Mouse (Mus musculus) ES-CJ7 (cell line): ENCODE measurements around the gene 5730596B20Rik.
A peak's percentile ranks its signal among the peaks of the same experiment; 100 is the strongest.

Experiments
- DNase-seq: peaks from one replicate; pipeline ENCODE4 v3.0.0; 2011; ENCODE audit warnings: low read depth, low spot score

The 5730596B20Rik gene

GRCm38 (mm10) chr6:52197271-52197670 is 20.0 kb downstream of the 5730596B20Rik start:
- peak; percentile 90 for DNase-seq

- no peak for DNase-seq
Measured at GRCm38 (mm10) chr6:52200073-52200750, 22.9 kb downstream of the 5730596B20Rik start.

GRCm38 (mm10) chr6:52200751-52201250 is 23.5 kb downstream of the 5730596B20Rik start:
- no peak for DNase-seq

GRCm38 (mm10) chr6:52201269-52201668 is 24.0 kb downstream of the 5730596B20Rik start:
- DNase-seq, result no peak

GRCm38 (mm10) chr6:52202362-52203120 is 25.2 kb downstream of the 5730596B20Rik start:
- peak; percentile 70 for DNase-seq

- peak; percentile 58 for DNase-seq
Measured at GRCm38 (mm10) chr6:52203121-52203370, 25.7 kb downstream of the 5730596B20Rik start.

- peak; percentile 86 for DNase-seq
Measured at GRCm38 (mm10) chr6:52203371-52204049, 26.2 kb downstream of the 5730596B20Rik start.

- peak; percentile 96 for DNase-seq
Measured at GRCm38 (mm10) chr6:52204050-52204752, 26.9 kb downstream of the 5730596B20Rik start, which contains the start of gene Hoxa5. Gene Hoxa5, minus strand, starts transcription at chr6:52204587.

- no peak for DNase-seq
Measured at GRCm38 (mm10) chr6:52205221-52205620, 27.9 kb downstream of the 5730596B20Rik start.

GRCm38 (mm10) chr6:52205638-52206621 is 28.6 kb downstream of the 5730596B20Rik start:
- peak; percentile 53 for DNase-seq

- DNase-seq, result peak; percentile 58
Measured at GRCm38 (mm10) chr6:52206882-52207683, 29.8 kb downstream of the 5730596B20Rik start.

GRCm38 (mm10) chr6:52207684-52207976 is 30.3 kb downstream of the 5730596B20Rik start:
- DNase-seq, result no peak

- DNase-seq, result peak; percentile 47
Measured at GRCm38 (mm10) chr6:52208072-52208867, 31.0 kb downstream of the 5730596B20Rik start, which contains the start of gene Hoxa6. Gene Hoxa6, minus strand, starts transcription at chr6:52208722.

- DNase-seq, result peak; percentile 34
Measured at GRCm38 (mm10) chr6:52208868-52209684, 31.8 kb downstream of the 5730596B20Rik start.

- no peak for DNase-seq
Measured at GRCm38 (mm10) chr6:52209685-52210046, 32.4 kb downstream of the 5730596B20Rik start.

- peak; percentile 81 for DNase-seq
Measured at GRCm38 (mm10) chr6:52211170-52211935, 34.1 kb downstream of the 5730596B20Rik start.

- peak; percentile 21 for DNase-seq
Measured at GRCm38 (mm10) chr6:52211961-52212360, 34.7 kb downstream of the 5730596B20Rik start.
